Mouse (Mus musculus) heart, embryonic 16.5 days (tissue): ENCODE measurements around the gene Fnbp1l. TPM values are rescaled to one million over a fixed set of nuclear protein-coding genes. Genes with fewer than 3 reads are reported as not detected.

ENCODE experiments used
- ATAC-seq: fragments of 200-750 bp; cut with Nextera tagmentation; replicated peaks from 2 replicates; pipeline ENCODE4 v1.8.0; 2017; ENCODE audit warnings: moderate number of reproducible peaks; ENCODE audit not compliant: insufficient read depth, low FRiP score; ENCODE audit errors: extremely low read depth
- H3K27ac ChIP-seq: fragments of 300-500 bp; sonication (generic); 2 replicates; pipeline ENCODE4 v1.5.1; 2014; ENCODE audit warnings: mild to moderate bottlenecking, low read length, control low read depth, moderate library complexity
- H3K27me3 ChIP-seq: fragments of 300-500 bp; sonication (generic); 2 replicates; pipeline ENCODE4 v1.6.1; 2014; ENCODE audit warnings: low read length, mixed read lengths; ENCODE audit not compliant: control insufficient read depth, insufficient read depth
- H3K36me3 ChIP-seq: fragments of 300-500 bp; sonication (generic); 2 replicates; pipeline ENCODE4 v1.6.1; 2014; ENCODE audit not compliant: control insufficient read depth, insufficient read depth
- H3K4me1 ChIP-seq: fragments of 300-500 bp; sonication (generic); 2 replicates; pipeline ENCODE4 v1.6.1; 2014; ENCODE audit warnings: low read length, mixed read lengths; ENCODE audit not compliant: control insufficient read depth, insufficient read depth
- H3K4me2 ChIP-seq: fragments of 300-500 bp; sonication (generic); 2 replicates; pipeline ENCODE4 v1.6.1; 2014; ENCODE audit warnings: low read depth, mild to moderate bottlenecking, control low read depth, low read length
- H3K4me3 ChIP-seq: fragments of 300-500 bp; sonication (generic); 2 replicates; pipeline ENCODE4 v1.5.1; 2014; ENCODE audit warnings: mild to moderate bottlenecking, control low read depth, low read length
- H3K9ac ChIP-seq: fragments of 300-500 bp; sonication (generic); 2 replicates; pipeline ENCODE4 v1.6.1; 2014; ENCODE audit warnings: low read length, control low read depth
- H3K9me3 ChIP-seq: fragments of 300-500 bp; sonication (generic); replicated peaks from 2 replicates; pipeline ENCODE4 v1.6.1; 2016; ENCODE audit warnings: low read length; ENCODE audit not compliant: control insufficient read depth
- WGBS: fragments of 180-500 bp; shearing (Covaris S2); extraction: QIAGEN DNeasy Blood & Tissue Kit; methylation state at CpG from one replicate; pipeline ENCODE4 v1.1.7; 2014; 5-methylcytosine and 5-hydroxymethylcytosine counted together
- polyA plus RNA-seq: library from polyadenylated mRNA; unstranded; fragments of >200 nt; fragmentation: Nextera tagmentation; extraction: Ambion mirVana; gene quantifications from 2 replicates; pipeline ENCODE4 v1.2.1, GENCODE M21; 2015

Gene Fnbp1l
- polyA plus RNA-seq, 1 experiment from 2014 or later: 22.9 TPM

DNA sequence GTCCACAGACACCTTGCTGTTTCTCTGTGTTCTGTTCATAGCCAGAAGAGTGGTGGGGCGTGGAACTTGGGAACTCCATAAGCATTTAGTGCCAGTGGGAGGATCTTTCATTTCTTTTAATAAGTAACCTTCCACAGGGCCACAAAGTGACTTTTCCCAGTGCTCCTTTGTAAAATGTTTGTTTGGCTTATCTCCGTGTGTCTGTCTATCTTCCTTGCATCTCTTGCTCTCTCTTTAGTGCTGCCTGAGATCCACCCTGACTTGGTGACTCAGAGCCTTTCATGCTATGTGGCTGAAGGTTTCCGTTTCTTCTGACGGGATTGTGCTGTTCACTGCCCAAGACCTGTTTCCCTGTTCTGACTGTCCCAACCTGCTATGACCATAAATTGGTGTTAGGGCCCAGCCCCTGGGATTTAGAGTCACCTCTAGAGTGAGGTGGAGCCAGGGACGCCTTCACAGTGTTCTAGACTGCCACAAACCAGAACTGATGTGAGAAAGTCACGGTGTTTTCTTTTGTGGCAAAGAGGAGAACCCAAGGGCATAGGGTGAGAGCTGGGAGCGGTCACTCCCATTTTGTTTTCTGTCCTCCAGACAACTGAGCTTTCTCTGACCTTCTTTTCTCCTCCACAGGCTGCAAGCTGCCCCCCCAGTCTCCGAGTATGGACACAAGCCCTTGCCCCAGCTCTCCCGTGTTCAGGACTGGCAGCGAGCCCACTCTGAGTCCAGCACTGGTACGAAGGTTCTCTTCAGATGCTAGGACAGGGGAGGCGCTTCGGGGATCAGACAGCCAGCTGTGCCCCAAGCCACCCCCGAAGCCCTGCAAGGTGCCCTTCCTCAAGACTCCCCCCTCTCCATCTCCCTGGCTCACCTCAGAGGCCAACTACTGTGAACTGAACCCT is 107.5 kb downstream of the Fnbp1l start:
- H3K9me3 ChIP-seq: no peaks in the 10 kb centered on the region
- 69% methylated on average over 14 of the region's 14 CpGs for WGBS
- H3K27me3 ChIP-seq: no peaks in the 10 kb centered on the region
- no peak overlapping the region for H3K9ac ChIP-seq
- no peak overlapping the region for H3K27ac ChIP-seq
- ATAC-seq: no peak
- no peaks in the 10 kb centered on the region for H3K36me3 ChIP-seq
- no peak overlapping the region for H3K4me2 ChIP-seq
- no peak overlapping the region for H3K4me3 ChIP-seq
- H3K4me1 ChIP-seq: peaks cover 26% of the 10 kb centered on the region

DNA sequence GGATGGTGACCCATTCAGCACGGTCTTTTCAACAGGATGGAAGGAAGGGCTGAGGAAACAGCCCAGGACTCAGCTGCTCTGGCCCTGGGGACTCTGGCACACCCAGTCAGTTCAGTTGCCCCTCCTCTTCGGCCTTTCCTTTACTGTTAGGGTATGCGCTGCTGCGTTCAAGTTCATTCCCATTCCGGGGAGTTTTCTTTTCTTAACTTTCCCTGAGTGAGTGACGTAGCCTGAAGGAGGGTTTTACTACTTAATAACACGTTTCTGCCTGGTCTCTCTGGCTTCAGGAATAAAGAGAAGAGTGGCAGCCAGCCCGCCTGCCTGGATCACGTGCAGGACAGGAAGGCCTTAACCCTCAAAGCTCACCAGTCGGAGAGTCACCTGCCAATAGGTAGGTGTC is 108.6 kb downstream of the Fnbp1l start:
- Histone ChIP-seq H3K27me3 (no peaks in the 10 kb centered on the region), H3K4me2 (no peak overlapping the region), H3K4me3 (no peak overlapping the region), H3K9ac (no peak overlapping the region), H3K36me3 (no peaks in the 10 kb centered on the region), H3K4me1 (peaks cover 21% of the 10 kb centered on the region), H3K9me3 (no peaks in the 10 kb centered on the region), H3K27ac (no peak overlapping the region)
- 66% methylated on average over 10 of the region's 10 CpGs for WGBS
- no peak for ATAC-seq

DNA sequence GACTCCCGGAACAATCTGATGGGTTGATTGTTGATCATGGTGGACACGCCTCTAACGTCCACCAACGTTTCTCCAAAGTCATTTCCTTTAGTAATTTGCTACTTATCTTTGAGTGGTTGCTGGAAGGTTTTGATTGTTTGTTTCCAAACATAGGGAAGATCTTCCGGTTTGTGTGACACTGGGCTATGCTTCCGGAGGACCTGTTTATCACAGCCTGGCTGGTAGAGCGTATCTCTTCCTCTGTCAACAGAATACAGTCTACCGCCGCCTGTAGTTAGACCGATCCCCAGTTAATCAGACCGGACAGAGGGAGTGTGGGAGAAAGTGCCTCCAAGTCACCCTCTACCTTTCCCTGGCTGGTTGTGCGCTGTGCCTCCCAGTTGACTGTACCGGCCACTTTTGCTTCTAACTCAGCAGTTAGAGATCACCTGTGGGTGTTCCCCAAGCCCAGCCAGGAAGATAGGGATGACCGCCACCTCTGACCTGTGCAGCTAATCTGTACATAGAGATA is 109.2 kb downstream of the Fnbp1l start:
- Histone ChIP-seq H3K9ac (no peak overlapping the region), H3K4me3 (no peak overlapping the region), H3K27me3 (no peaks in the 10 kb centered on the region), H3K4me1 (peaks cover 19% of the 10 kb centered on the region), H3K27ac (peak overlapping the region; percentile 41; the same call in 1 of the 2 replicates), H3K36me3 (no peaks in the 10 kb centered on the region), H3K9me3 (no peaks in the 10 kb centered on the region), H3K4me2 (no peak overlapping the region)
- WGBS: 51% methylated on average over 14 of the region's 14 CpGs
- no peak for ATAC-seq

DNA sequence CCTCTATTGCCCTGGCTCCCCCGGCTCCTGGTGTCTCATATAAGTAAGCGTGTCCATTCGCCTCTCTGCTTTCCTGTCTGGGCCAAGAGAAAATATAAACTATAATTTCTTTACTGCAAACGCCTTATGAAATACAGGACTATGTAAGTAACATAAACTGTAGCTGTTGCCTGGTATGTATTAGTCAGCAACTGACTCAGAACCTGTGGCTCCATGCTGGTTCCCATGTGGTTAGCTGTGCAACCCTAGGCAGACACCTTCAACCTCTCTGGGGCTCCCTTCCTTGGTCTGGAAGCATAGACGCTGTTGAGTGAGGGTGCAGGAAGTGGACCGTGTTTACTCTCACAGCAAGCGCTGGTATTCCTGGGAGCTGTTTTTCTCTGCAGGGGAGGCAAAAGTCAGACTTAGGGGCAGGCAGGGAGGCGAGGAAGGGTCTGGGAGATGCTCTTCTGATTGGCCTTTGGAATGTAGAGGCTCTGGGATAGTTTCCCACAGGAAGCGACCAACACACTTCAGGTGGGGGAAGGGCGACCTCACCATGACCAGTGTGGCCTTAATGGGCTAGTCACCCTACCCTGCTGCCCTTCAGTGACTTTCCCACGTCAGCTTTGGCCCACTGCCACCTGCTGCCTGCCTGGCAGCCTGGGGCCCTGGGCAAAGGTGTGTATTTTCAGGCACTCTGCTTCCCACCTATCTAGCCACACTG is 109.8 kb downstream of the Fnbp1l start:
- Histone ChIP-seq H3K4me2 (no peak overlapping the region), H3K36me3 (no peaks in the 10 kb centered on the region), H3K27me3 (no peaks in the 10 kb centered on the region), H3K9me3 (no peaks in the 10 kb centered on the region), H3K27ac (peak overlapping the region; percentile 41; the same call in 1 of the 2 replicates), H3K4me3 (no peak overlapping the region), H3K4me1 (peaks cover 18% of the 10 kb centered on the region), H3K9ac (no peak overlapping the region)
- ATAC-seq: 0 out of 2 replicates have a peak, but pooled peaks have one; percentile 16
- WGBS: 52% methylated on average over 11 of the region's 11 CpGs

DNA sequence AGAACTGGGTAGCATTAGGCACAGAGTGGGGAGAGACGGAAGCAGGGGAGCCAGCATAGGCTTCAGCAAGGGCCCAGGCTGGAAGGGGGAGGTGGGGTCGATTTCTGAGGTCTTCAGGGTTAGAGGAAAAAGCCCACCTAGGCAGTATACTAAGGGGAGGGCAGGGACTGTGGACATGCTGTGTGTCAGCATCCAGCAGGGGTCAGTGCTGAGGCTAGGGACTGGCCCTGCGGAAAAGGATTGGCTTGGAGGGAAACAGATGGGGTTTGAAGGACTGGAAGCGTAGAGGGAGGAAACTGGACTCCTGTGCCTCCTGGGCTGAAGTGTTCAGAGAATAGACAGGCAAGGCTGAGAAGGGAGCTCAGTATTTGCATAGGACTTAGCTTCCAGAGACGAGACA is 110.4 kb downstream of the Fnbp1l start:
- H3K9me3 ChIP-seq: no peaks in the 10 kb centered on the region
- H3K9ac ChIP-seq: no peak overlapping the region
- no peak overlapping the region for H3K4me3 ChIP-seq
- H3K27me3 ChIP-seq: no peaks in the 10 kb centered on the region
- no peaks in the 10 kb centered on the region for H3K36me3 ChIP-seq
- no peak overlapping the region for H3K4me2 ChIP-seq
- 28% methylated on average over 5 of the region's 5 CpGs for WGBS
- peak; percentile 66 for ATAC-seq
- peak overlapping the region; percentile 41; the same call in 1 of the 2 replicates for H3K27ac ChIP-seq
- H3K4me1 ChIP-seq: peaks cover 18% of the 10 kb centered on the region

DNA sequence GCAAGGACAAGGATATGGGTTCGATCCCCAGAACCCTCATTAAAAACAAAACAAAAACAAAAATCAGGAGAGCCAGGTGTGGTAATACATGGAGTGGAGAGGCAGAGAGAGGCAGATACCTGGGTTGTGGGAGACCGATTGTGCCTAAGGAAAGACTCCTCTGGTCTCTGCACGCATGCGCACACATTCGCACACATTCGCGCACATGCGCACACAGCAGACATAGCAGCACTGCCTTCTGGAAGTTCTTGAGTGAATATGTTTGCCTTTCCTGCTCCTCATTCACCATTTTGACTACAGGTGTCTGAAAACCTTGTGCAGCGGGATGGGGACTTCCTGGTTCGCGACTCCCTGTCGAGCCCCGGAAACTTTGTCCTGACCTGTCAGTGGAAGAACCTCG is 111.7 kb downstream of the Fnbp1l start:
- 92% methylated on average over 14 of the region's 14 CpGs for WGBS
- Histone ChIP-seq H3K4me3 (no peak overlapping the region), H3K27me3 (no peaks in the 10 kb centered on the region), H3K4me1 (peaks cover 18% of the 10 kb centered on the region), H3K9ac (no peak overlapping the region), H3K9me3 (no peaks in the 10 kb centered on the region), H3K27ac (no peak overlapping the region), H3K4me2 (no peak overlapping the region), H3K36me3 (no peaks in the 10 kb centered on the region)
- no peak for ATAC-seq

DNA sequence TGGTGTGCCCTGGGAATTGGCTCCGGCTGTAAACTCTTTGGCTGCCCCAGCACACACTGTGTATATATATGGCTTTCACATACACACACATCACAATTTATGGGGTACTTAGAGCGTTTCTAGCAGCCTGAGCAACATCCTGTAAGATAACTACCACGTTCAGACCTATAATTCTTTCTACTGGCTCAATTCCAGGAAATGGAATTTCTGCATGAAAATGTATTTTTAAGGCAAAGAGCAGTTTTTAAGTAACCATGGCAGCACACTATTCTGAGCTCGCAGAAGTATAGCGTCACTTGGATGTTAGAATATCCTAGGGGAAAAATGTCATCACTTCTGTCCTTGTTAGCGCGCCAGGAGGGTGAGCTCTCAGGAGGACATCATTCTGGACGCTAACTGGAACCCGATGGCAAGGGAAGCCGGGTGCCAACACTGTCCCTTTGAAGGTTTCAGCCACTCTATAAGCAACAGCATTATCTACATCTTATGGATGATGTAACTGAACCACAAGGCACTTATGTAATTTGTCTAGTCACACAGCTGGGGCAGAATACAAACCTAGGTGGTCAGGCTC is 113.1 kb downstream of the Fnbp1l start:
- H3K4me2 ChIP-seq: no peak overlapping the region
- H3K36me3 ChIP-seq: no peaks in the 10 kb centered on the region
- H3K4me3 ChIP-seq: no peak overlapping the region
- H3K9ac ChIP-seq: no peak overlapping the region
- no peak for ATAC-seq
- peaks cover 16% of the 10 kb centered on the region for H3K4me1 ChIP-seq
- H3K27ac ChIP-seq: no peak overlapping the region
- H3K9me3 ChIP-seq: no peaks in the 10 kb centered on the region
- WGBS: 52% methylated on average over 10 of the region's 10 CpGs
- H3K27me3 ChIP-seq: no peaks in the 10 kb centered on the region

DNA sequence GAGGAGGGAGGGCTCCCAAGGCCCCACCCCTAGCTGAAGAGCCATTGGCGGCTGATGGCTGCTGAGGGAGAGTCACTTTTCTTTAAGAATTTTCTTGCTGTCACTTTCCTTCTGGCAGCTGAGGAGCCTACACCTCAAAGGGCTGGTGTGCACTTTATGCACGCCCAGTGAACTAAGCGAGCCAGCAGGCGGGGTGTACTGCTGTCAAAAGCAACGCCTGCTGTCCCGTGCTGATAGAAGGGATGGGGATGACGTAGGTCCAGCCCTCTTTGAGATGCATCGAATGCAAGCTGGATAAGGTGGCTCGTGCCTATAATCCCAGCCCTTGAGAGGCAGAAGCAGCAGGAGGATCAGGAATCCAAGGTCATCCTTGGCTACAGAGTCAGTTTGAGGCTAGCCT is 118.6 kb downstream of the Fnbp1l start:
- peaks cover 6% of the 10 kb centered on the region for H3K4me1 ChIP-seq
- no peaks in the 10 kb centered on the region for H3K27me3 ChIP-seq
- H3K27ac ChIP-seq: no peak overlapping the region
- H3K36me3 ChIP-seq: no peaks in the 10 kb centered on the region
- H3K9me3 ChIP-seq: no peaks in the 10 kb centered on the region
- H3K4me3 ChIP-seq: no peak overlapping the region
- no peak overlapping the region for H3K4me2 ChIP-seq
- no peak for ATAC-seq
- no peak overlapping the region for H3K9ac ChIP-seq
- WGBS: 73% methylated on average over 9 of the region's 9 CpGs
